Mouse (Mus musculus) midbrain, embryonic 16.5 days (tissue): ENCODE data around the gene Nav2. TPM values are rescaled to one million over a fixed set of nuclear protein-coding genes. Genes with fewer than 3 reads are reported as not detected.

Experiments used
- ATAC-seq: fragments of 200-750 bp; cut with Nextera tagmentation; 2 replicates; pipeline ENCODE4 v1.8.0; 2017; ENCODE audit warnings: moderate TSS enrichment
- H3K27ac ChIP-seq: fragments of 300-500 bp; sonication (generic); 2 replicates; pipeline ENCODE4 v1.5.1; 2014; ENCODE audit warnings: mild to moderate bottlenecking, low read length, mixed read lengths
- H3K27me3 ChIP-seq: fragments of 300-500 bp; sonication (generic); 2 replicates; pipeline ENCODE4 v1.6.1; 2014; ENCODE audit warnings: low read depth, low read length, mixed read lengths; ENCODE audit not compliant: control insufficient read depth, insufficient read depth
- H3K36me3 ChIP-seq: fragments of 300-500 bp; sonication (generic); 2 replicates; pipeline ENCODE4 v1.6.1; 2014; ENCODE audit warnings: mild to moderate bottlenecking, low read length, moderate library complexity, mixed read lengths; ENCODE audit not compliant: control insufficient read depth, insufficient read depth
- H3K4me1 ChIP-seq: fragments of 300-500 bp; sonication (generic); 2 replicates; pipeline ENCODE4 v1.6.1; 2014; ENCODE audit warnings: mild to moderate bottlenecking, low read length, mixed read lengths; ENCODE audit not compliant: control insufficient read depth, insufficient read depth
- H3K4me2 ChIP-seq: fragments of 300-500 bp; sonication (generic); 2 replicates; pipeline ENCODE4 v1.6.1; 2014; ENCODE audit warnings: mild to moderate bottlenecking, low read length, mixed read lengths
- H3K4me3 ChIP-seq: fragments of 300-500 bp; sonication (generic); 2 replicates; pipeline ENCODE4 v1.5.1; 2014; ENCODE audit warnings: low read depth, mild to moderate bottlenecking, low read length, moderate library complexity, mixed read lengths
- H3K9ac ChIP-seq: fragments of 300-500 bp; sonication (generic); 2 replicates; pipeline ENCODE4 v1.6.1; 2014; ENCODE audit warnings: low read depth, low read length, mixed read lengths
- H3K9me3 ChIP-seq: fragments of 300-500 bp; sonication (generic); replicated peaks from 2 replicates; pipeline ENCODE4 v1.6.1; 2014; ENCODE audit warnings: mild to moderate bottlenecking, low read length, mixed read lengths; ENCODE audit not compliant: control insufficient read depth, poor library complexity, severe bottlenecking
- WGBS: fragments of 180-500 bp; shearing (Covaris S2); extraction: QIAGEN DNeasy Blood & Tissue Kit; methylation state at CpG from one replicate; pipeline ENCODE4 v1.1.7; 2014; 5-methylcytosine and 5-hydroxymethylcytosine counted together
- polyA plus RNA-seq: library from polyadenylated mRNA; unstranded; fragments of >200 nt; fragmentation: Nextera tagmentation; extraction: Ambion mirVana; gene quantifications from 2 replicates; pipeline ENCODE4 v1.2.1, GENCODE M21; 2015

Gene Nav2
- polyA plus RNA-seq, 1 experiment from 2014 or later: 21.5 TPM

- H3K4me3 ChIP-seq: no peak overlapping the region
- no peaks in the 10 kb centered on the region for H3K9me3 ChIP-seq
- no peaks in the 10 kb centered on the region for H3K36me3 ChIP-seq
- no peak overlapping the region for H3K27ac ChIP-seq
- no peak for ATAC-seq
- H3K4me2 ChIP-seq: no peak overlapping the region
- H3K4me1 ChIP-seq: 0 out of 2 replicates have a peak, but pooled peaks cover 2% of the 10 kb centered on the region
- no peak overlapping the region for H3K9ac ChIP-seq
- H3K27me3 ChIP-seq: no peaks in the 10 kb centered on the region
- 81% methylated on average over 8 of the region's 8 CpGs for WGBS
Observed at GRCm38 (mm10) chr7:49234288-49234687, 325.8 kb downstream of the Nav2 start.

- Histone ChIP-seq H3K9me3 (no peaks in the 10 kb centered on the region), H3K27ac (no peak overlapping the region), H3K4me2 (no peak overlapping the region), H3K9ac (no peak overlapping the region), H3K27me3 (no peaks in the 10 kb centered on the region), H3K36me3 (no peaks in the 10 kb centered on the region), H3K4me1 (0 out of 2 replicates have a peak, but pooled peaks cover 2% of the 10 kb centered on the region), H3K4me3 (no peak overlapping the region)
- 73% methylated on average over 9 of the region's 9 CpGs for WGBS
- ATAC-seq: no peak
Observed at GRCm38 (mm10) chr7:49235271-49235681, 326.8 kb downstream of the Nav2 start.

- ATAC-seq: no peak
- 82% methylated on average over 3 of the region's 3 CpGs for WGBS
- 0 out of 2 replicates have a peak, but pooled peaks cover 2% of the 10 kb centered on the region for H3K4me1 ChIP-seq
- H3K9ac ChIP-seq: no peak overlapping the region
- H3K36me3 ChIP-seq: no peaks in the 10 kb centered on the region
- H3K9me3 ChIP-seq: no peaks in the 10 kb centered on the region
- H3K4me2 ChIP-seq: no peak overlapping the region
- no peak overlapping the region for H3K27ac ChIP-seq
- H3K27me3 ChIP-seq: no peaks in the 10 kb centered on the region
- no peak overlapping the region for H3K4me3 ChIP-seq
Observed at GRCm38 (mm10) chr7:49235821-49236220, 327.3 kb downstream of the Nav2 start.

GRCm38 (mm10) chr7:49240461-49240860, 331.9 kb downstream of the Nav2 start:
- H3K27ac ChIP-seq: no peak overlapping the region
- WGBS: 83% methylated on average over 7 of the region's 7 CpGs

GRCm38 (mm10) chr7:49241229-49241751, 332.8 kb downstream of the Nav2 start:
- WGBS: 67% methylated on average over 3 of the region's 3 CpGs
- Histone ChIP-seq H3K4me2 (no peak overlapping the region), H3K4me1 (0 out of 2 replicates have a peak, but pooled peaks cover 2% of the 10 kb centered on the region), H3K27ac (no peak overlapping the region), H3K36me3 (no peaks in the 10 kb centered on the region), H3K4me3 (no peak overlapping the region), H3K9ac (no peak overlapping the region), H3K9me3 (no peaks in the 10 kb centered on the region), H3K27me3 (no peaks in the 10 kb centered on the region)
- ATAC-seq: no peak

More at GRCm38 (mm10) chr7:49240461-49240860, 331.9 kb downstream of the Nav2 start:
- Histone ChIP-seq H3K27me3 (no peaks in the 10 kb centered on the region), H3K4me1 (0 out of 2 replicates have a peak, but pooled peaks cover 2% of the 10 kb centered on the region), H3K4me3 (no peak overlapping the region), H3K9ac (no peak overlapping the region), H3K9me3 (no peaks in the 10 kb centered on the region), H3K36me3 (no peaks in the 10 kb centered on the region), H3K4me2 (no peak overlapping the region)
- no peak for ATAC-seq

GRCm38 (mm10) chr7:49242261-49242660, 333.7 kb downstream of the Nav2 start:
- 56% methylated on average over 5 of the region's 5 CpGs for WGBS
- H3K36me3 ChIP-seq: no peaks in the 10 kb centered on the region
- H3K9me3 ChIP-seq: no peaks in the 10 kb centered on the region
- no peak overlapping the region for H3K27ac ChIP-seq
- no peaks in the 10 kb centered on the region for H3K27me3 ChIP-seq
- no peak overlapping the region for H3K4me3 ChIP-seq
- ATAC-seq: no peak
- H3K4me1 ChIP-seq: peaks cover 4% of the 10 kb centered on the region; the same call in 1 of the 2 replicates
- H3K4me2 ChIP-seq: no peak overlapping the region
- no peak overlapping the region for H3K9ac ChIP-seq

- 82% methylated on average over 4 of the region's 4 CpGs for WGBS
- Histone ChIP-seq H3K36me3 (no peaks in the 10 kb centered on the region), H3K9ac (no peak overlapping the region), H3K4me3 (no peak overlapping the region), H3K4me2 (no peak overlapping the region), H3K27me3 (no peaks in the 10 kb centered on the region), H3K4me1 (peaks cover 10% of the 10 kb centered on the region; the same call in 1 of the 2 replicates), H3K27ac (no peak overlapping the region), H3K9me3 (no peaks in the 10 kb centered on the region)
- no peak for ATAC-seq
Observed at GRCm38 (mm10) chr7:49243079-49243478, 334.6 kb downstream of the Nav2 start.

- peaks cover 30% of the 10 kb centered on the region for H3K4me1 ChIP-seq
Observed at GRCm38 (mm10) chr7:49245537-49246239, 337.2 kb downstream of the Nav2 start.

GRCm38 (mm10) chr7:49246240-49246578, 337.7 kb downstream of the Nav2 start:
- under 1% methylated on average over 31 of the region's 31 CpGs for WGBS
- H3K9me3 ChIP-seq: no peaks in the 10 kb centered on the region
- H3K4me1 ChIP-seq: peaks cover 30% of the 10 kb centered on the region

More at GRCm38 (mm10) chr7:49245537-49246239, 337.2 kb downstream of the Nav2 start:
- Histone ChIP-seq H3K36me3 (no peaks in the 10 kb centered on the region), H3K27me3 (no peaks in the 10 kb centered on the region), H3K27ac (peak overlapping the region; percentile 89), H3K4me2 (peak overlapping the region; percentile 88), H3K4me3 (peak overlapping the region; percentile 65), H3K9me3 (no peaks in the 10 kb centered on the region), H3K9ac (peak overlapping the region; percentile 71)
- WGBS: 0% methylated on average over 55 of the region's 68 CpGs
- ATAC-seq: peak; percentile 95

More at GRCm38 (mm10) chr7:49246240-49246578, 337.7 kb downstream of the Nav2 start:
- no peaks in the 10 kb centered on the region for H3K36me3 ChIP-seq
- H3K9ac ChIP-seq: peak overlapping the region; percentile 71
- no peaks in the 10 kb centered on the region for H3K27me3 ChIP-seq
- peak overlapping the region; percentile 65 for H3K4me3 ChIP-seq
- peak overlapping the region; percentile 89 for H3K27ac ChIP-seq
- ATAC-seq: no peak
- H3K4me2 ChIP-seq: peak overlapping the region; percentile 88
